Mouse (Mus musculus) duodenum, adult 2 months (tissue): ENCODE results near the gene 1700123K08Rik. TPM values are rescaled to one million over a fixed set of nuclear protein-coding genes. Genes with fewer than 3 reads are reported as not detected.

ENCODE experiments used
- polyA plus RNA-seq: library from polyadenylated mRNA; depleted of rRNA; stranded (reverse); fragments of >200 nt; gene quantifications from 2 replicates; pipeline ENCODE4 v1.2.3, GENCODE M21; 2012; ENCODE audit warnings: low replicate concordance; rRNA removed

Gene 1700123K08Rik
- not detected in 2 replicates for polyA plus RNA-seq

DNA sequence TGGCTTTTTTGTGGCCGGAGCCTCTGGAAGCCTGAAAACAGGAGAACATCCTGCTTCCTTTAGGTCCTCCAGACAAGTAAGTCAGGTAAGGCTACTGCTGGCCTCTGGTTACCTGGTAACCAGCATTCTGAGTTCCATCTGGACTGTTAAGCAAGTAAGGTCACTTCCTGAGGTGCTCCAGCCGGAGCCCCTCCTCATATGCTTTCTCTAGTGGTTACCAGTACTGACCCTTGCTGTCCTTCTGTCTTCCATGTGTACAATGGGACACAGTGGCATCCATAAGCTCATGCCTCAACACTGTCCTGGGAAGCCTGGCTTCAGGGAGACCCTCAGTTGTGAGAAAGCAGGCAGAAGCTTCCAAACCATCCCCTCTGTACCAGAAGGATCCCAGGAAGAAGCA is at the start of gene 1700123K08Rik:
Gene 1700123K08Rik, minus strand, starts transcription at position 101 of the 400 bp plus-strand sequence.

Other genes starting within 250 kb of the 1700123K08Rik start
- 0.48 and 1.2 TPM in 2 replicates for gene Pvrig, start 222.8 kb downstream of the 1700123K08Rik start, polyA plus RNA-seq
- 0.13 and 0.84 TPM in 2 replicates for gene Zfp157, start 123.2 kb downstream of the 1700123K08Rik start, polyA plus RNA-seq
- gene Zfp68, start 55.0 kb upstream of the 1700123K08Rik start, polyA plus RNA-seq = 0.66 and 1.1 TPM in 2 replicates
- gene A430033K04Rik, start 58.1 kb upstream of the 1700123K08Rik start, polyA plus RNA-seq = 0.23 and 0.37 TPM in 2 replicates
- gene Fam20c, start 189.8 kb upstream of the 1700123K08Rik start, polyA plus RNA-seq = 3.1 and 5.6 TPM in 2 replicates